Mouse (Mus musculus): ENCODE results near the gene Ppp1r12b.

Ppp1r12b gene

DNA sequence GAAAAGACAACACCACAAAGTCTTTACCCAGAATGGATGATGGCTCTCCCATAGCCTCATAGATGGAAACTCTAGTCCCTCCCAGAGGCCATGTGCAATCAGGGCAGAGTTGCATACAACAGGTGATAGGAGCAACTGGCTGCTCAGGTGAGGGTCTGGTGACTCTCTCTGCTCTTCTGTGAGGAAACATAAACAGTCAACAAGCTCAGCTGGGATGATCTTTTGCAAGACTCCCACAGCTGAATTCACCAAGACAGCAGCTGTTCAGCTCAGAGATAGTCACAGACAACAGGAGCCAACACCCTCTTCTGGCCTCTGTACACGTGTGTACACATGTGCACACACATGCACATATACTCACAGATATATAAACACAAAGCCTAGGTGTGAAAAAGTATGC is 17.5 kb downstream of the Ppp1r12b start:
- DNase-seq: no peak

DNA sequence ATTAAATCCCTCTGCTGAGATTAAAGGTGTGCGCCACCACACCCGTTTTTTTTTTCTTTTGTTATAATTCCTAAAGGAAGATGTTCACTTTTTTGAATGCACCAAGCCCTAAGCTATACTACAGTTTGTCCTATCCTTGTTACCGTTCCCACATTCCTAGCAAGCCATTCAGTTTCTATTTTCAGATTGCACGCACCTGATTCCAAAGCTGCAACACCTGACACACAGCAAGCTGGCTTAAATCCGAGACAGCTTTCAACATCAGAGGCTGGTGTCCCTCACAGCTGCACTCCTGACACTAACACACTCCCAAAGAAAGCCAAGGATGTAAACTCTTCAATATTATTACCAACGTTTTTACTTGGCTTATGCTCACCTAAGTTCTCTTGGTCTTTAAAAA is 19.4 kb downstream of the Ppp1r12b start:
- no peak for DNase-seq

DNA sequence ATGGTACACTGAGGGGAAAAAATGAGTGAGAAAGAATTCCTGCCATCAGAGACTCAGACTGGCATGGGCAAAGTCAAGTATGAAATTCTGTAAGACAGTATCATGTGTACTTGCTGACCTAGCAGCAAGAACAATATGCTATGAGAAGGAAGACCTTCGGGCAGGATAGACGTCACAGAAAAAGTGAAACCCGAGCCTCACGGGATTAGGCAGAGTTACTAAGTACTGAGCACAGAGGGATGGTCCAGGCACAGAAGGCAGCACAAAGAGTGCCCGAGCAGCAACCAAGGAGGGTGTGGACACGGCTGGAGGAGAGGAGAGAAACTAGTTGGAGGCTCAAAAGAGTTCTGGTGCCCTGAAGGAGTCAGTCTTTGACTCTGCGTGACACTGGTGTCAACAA is 23.3 kb downstream of the Ppp1r12b start:
- DNase-seq: no peak

DNA sequence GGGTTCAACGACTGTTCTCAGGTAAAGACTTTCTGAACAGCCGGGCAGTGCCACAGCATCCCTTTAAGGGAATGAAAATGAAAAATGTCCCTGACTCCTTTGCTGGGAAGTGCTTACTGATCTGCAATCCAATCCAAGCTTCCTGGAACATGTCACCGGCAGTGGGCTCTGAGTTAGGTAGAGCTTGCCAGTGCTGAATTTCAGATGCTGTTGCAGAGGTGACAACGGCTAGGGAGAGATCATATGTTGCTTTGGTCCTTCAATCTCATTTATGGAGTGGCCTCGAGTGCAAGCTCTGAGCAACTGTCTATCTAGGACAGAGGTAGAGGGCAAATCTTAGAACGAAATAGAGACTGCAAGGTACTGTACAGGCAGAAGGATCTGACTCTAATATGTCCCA is 36.7 kb downstream of the Ppp1r12b start:
- no peak for DNase-seq

DNA sequence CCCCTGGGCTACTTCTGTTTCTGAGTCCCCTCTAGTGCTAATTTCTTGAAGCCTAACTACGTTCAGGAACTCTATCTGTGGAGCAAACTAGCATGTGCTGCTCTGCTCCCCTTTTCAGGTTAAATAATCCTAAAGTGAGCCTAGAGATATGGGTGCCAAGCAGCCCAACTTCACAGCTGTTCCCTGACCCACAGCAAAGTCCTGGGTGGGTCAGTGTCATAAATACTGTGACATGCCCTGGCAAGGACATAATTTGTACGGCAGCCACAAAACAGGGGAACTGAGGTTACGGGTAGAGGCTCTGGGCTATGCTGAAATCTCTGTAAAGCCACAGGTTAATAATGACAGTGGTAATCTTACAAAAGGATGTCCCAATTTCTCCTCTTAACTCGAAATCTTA is 40.3 kb downstream of the Ppp1r12b start:
- DNase-seq: no peak

DNA sequence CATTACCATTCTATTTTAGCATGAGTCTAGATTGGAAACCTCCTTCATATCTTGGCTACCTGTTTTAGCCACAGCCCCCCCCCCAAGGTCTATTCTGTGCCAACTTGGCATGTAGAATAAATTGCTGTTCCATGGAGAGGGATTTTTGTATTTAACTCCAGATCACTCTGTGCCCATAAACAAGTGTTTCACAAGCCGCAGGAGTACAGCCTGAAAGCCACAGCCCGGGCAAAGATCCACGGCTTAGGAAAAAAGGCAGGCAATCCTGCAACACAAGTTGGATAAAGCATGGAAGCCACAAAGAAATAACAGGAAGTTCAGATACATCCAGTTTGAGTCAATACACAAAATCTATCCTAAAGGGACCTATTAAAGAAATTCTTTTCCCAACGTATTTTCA is 42.2 kb downstream of the Ppp1r12b start:
- peak; percentile 40 to 66 for DNase-seq

DNA sequence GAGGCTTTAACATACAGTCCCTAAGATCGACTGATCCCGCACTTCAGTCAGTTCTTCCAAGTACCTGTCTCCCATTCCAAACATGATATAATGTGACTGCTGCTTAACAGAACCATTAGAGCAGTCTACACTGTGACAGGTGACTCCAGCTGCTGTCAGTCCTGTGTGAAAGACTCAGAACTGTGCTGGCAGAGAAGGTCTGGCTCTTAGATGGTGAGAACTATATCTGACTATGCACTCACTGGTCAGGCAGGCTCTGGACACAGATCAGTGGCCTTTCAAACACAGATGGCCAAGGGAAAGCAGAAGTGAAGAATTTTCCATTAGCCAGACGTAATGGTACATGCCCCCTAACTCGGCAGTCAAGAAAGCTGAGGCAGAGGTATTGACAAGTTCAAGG is 43.9 kb downstream of the Ppp1r12b start:
- DNase-seq: no peak

DNA sequence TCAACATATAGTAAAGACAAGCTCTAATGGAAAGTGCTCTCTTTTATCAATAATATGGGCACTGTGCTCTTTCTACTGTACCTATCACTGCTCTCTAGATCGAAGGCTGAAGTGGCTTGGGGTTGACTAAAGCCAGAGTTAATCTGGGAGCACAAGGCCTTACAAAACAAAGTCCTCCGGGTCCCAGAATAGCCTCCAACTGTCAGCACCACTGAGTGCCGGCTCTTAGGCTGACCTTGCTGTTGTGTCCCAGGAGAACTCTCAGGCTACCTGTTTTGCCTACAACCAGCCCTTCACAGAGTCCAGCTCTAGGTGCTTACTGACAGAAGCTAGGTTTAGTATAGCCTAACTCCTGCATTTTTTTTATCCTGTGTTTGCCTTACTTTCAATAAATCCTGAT is 45.7 kb downstream of the Ppp1r12b start:
- DNase-seq: no peak

DNA sequence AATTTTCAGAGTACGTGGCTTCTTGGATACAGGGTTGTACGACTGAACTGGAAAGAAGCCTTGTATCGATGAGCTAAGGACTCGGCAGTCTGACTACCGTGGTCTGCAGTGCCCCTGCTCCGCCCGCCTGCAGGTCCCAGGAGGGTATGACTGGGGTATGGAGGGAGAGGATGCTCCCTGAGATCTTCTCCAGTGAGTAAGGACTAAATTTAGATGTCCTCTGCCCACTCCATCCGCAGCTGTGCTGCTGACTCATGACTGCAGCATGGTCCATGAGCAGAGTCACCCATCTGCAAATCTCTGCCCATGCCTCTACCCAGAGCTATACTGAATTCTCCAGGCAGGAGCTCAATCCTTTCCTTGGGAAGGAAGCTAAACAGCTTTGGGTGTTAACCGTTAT is 46.3 kb downstream of the Ppp1r12b start:
- peak; percentile 20 to 21 for DNase-seq

DNA sequence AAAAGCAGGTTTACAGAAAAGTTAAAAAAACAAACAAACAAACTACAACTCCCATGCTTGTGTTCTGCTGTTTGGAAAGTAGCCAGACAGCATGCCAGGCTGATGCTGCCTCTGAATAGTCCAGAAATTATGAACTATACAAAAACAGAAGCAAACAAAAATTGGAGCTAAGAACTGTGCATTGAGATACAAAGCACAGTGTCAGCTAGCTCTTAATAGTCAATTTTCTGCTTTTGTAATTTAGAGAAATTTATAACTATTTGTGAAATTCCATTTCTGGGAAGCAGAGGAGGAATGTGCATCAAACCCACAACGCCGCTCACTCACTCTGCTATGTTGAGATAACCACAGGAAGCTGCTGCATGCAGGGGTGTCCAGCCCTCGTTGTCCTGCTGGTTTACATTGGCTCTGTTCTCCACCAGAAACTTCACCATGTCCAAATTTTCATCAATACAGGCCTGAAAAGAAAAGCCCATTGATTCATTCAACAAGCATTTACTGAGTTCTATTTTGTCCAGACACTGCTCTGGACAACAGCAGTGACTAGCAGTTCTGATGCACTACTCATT is 53.6 kb downstream of the Ppp1r12b start:
- DNase-seq: no peak

DNA sequence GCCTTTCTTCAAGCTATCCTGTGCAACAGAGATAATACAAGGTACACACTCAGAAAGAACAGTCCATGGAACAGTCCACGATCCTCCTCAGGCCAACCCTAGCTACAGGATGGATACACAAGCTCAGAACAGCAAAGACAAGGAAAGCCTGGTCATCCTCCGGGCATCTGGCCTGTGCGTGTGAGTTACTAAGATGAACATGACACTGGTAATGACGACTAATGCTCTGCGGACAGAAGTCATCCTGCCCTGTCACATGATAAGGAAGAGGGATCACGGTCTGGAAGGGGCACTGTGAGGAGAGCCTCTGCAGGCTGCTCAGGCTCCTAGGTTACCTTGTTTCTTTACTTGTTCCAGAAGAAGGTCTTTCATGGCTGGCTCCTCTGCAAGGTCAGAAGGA is 59.7 kb downstream of the Ppp1r12b start:
- DNase-seq: no peak

DNA sequence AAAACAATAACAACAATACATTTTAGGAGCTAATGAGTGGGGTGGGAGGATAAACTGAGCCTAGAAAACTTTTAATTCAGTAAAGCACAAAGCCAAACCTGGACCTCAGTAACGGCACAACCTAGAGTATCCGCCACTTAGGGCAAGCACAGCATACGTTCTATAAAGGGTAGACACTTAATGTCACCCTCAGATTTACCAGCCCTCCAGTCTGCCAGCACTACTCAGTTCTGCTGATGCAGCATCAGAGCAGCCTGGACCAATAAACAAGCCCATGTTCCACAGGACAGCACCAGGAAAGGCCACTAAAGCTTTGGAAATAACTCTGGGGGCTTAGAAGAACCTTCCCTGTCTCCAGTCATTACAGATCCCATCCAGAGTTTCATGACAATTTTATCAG is 60.9 kb downstream of the Ppp1r12b start:
- DNase-seq: no peak

DNA sequence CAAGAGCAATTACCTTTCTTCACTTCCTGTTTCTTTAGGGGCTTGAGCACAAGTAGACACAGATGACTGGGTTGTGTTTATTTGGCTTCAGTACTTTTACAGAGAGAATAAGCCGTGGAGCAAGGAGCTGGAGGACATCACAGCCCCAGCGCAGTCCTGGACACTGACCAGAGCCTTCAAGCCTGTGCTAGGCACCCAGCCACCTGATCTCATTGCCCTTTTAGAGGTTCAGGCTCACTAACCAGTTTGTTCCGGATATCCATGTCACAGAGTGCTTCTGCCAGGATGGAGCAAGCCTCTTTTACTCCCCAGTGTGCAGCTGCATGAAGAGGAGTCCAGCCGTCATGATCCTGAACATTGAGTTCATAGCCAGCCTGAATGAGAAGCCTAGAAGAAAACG is 63.8 kb downstream of the Ppp1r12b start:
- no peak for DNase-seq

DNA sequence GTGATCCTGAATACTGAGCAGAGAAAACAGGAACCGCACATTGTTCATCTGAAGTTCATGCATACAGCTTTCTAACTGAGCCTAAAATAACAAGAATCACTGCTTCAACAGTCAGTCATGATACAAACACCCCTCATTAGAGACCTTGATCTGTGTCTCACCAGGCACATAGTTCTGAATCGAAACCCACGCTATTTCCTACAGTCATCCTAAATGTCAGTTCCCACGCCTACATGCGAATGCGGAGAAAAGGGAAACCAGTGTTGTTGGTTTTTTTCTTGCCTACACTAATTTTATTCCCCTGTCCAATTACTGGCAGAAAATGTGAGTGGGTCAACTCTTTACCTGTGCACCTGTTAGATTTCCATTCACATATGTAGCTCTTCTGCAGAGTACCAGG is 66.1 kb downstream of the Ppp1r12b start:
- no peak for DNase-seq

DNA sequence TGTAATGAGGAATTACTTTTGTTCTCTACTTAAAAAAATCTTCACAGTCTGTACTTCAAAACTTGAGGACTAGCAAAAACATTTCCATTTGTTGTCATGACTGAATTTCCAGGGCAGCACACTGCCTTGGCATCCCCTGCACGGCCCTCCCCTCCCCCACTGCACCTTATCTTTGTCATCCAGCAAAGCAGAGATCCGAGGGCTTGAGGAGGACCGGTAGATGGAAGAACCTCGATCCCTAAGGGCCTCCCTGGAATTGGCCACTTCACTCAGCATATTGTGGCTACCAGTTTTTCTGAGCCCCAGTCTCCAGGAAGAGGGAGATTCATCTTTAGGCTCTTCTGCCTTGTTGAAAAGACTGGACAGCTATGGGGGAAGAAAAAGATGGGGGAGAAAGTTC is 79.9 kb downstream of the Ppp1r12b start:
- DNase-seq: no peak

DNA sequence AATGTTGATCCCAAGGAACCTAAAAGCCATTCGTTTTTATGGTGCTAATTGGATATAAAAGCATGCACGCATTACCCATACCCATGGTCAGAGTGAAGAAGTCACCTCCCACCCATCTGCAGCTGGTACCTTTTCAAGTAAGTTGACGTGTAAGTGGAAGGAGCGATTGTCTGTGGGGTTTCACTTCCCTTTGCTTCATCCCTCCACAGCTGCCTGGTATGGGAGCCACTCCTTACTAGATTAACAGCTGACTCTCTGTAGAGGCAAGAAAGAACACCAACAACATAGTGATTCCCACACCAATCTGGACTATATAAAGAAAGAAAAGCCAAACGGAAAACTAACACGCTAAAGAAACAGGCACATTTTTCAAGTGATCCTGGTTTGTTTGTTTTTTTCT is 83.1 kb downstream of the Ppp1r12b start:
- no peak for DNase-seq

DNA sequence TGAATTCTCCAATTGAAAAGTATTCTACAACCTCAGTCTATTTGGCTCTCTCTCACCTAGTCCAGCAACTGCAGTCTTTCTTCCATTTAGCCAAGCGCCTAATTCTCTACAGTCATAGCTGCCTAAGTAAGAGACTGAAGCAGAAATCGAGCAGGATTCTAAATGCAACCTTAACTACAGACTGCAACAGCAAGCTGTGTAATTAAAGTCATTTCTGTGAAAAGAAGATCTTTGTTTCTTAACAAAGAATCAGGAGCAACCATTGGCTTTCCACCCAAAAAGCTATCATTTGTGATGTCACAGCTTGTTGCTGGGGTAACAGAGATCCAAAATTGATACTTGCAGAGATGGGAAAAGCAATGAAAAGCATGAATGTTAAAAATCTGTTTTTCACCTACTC is 89.3 kb downstream of the Ppp1r12b start:
- DNase-seq: no peak

DNA sequence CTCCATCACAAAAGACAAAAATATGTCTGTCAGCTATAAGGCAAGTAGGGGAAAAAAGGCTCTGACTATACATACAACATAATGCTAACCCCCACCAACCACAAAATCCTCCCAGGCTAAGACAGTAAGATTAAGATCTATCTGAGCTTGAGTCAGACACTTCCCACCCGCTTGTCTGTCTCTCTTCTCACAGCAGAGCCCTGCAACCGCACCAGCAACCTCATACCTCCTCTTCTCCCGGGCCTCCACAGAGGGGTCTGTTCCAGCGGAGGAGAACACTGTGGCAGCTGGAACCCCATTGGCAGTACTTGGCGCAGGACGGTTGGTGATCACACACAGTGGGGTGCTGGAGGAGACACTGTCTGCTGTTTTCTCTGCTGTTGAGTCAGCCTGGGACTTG is 90.2 kb downstream of the Ppp1r12b start:
- DNase-seq: no peak

DNA sequence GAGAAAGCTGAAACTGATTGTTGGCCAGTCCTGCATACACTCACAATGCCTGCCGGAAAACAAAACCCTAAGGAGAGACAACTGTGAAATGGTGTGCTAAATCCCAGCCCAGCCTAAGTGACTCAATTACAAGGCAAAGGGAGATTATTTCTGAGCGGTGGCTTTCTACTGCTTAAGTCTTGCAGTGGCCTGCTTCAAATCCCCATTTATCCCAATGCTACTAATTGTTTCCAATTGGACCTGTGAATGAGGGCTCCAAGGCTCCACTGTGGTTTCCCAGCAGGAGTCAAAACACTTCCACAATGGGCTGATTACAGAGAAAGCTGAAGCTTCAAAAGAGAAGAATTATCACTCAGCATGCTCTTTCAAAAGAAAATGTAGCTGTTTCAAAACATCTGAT is 95.2 kb downstream of the Ppp1r12b start:
- DNase-seq: no peak

DNA sequence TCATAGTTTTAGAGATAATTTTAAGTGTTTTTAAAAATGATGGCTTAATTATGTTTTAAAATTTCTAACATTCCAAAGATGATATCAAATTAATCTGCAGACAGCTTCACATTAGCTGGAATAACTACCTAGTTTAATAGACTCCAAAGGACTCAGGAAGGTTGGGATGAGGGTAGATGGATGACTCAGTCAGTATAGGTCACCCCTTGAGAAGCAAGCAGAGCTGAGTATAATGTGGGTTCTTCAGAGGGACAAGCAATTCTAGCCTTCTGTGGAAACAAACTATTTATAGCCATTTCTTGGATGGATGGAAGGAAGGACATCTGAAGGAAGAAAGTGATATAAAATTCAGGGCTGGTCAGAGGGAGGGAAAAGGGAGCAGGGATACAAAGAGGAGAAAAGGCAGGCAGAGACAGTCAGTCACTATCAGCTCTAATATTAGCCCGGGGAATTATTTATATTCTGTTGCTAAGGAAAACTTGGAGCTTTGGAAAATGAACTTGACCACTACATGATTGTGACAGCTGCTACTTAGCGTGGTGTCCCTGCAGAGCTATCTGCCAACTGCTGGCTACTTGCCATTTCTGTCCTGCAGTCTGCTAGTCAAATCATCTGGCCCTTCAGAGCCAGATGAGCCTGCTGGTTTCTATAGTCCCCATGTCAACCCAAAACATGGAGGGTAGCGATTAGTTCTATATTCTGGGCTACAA is 97.2 kb downstream of the Ppp1r12b start:
- DNase-seq: peak; percentile 55 to 77

DNA sequence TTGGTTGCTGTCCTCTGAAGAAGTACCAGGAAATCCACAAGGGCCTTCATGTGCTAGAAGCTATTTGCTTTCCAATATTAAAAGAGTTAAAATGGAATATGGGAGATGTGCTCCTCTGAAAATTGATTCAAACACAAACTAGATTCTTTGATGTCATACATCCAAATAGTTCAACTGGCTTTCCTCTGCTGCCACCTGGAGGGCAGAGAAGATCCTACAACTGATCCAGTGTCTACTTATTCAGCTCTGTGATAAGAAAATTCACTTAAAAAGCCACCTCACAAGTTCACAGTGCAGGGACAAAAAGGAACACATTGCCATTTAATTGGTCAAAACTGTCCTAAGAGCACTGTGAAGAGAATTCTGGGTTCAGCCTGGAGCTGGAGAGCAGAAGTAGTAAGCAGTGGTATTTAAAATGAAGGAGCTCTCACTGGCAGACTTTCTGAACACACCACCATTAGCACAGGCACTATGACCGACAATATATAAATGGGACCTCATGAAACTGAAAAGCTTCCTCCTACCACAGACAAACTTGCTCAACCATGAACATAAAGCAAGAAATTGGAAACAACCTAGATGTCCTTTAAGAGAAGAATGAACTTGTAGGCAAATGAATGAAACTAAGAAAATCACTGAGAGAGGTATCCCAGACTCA is 101.3 kb downstream of the Ppp1r12b start:
- peak; percentile 88 to 93 for DNase-seq

DNA sequence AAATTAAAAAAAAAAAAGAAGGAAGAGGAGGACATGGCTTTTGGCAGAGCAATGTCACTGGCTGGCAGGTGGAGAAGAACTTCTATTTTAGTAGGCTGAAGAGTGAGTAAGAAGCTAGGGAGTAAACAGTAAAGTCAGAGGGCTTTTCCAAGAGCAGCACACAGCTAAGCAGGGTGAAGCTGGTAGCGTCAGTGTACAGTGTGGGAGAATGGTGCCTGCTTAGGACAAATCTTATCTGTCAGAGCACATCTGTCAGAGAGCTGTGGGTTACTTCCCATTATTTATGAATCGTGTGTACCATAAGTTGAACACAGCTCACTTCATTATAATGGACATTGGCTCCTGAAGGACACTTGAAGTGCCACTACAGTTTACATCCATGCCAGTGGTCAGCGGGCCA is 102.9 kb downstream of the Ppp1r12b start:
- DNase-seq: no peak

DNA sequence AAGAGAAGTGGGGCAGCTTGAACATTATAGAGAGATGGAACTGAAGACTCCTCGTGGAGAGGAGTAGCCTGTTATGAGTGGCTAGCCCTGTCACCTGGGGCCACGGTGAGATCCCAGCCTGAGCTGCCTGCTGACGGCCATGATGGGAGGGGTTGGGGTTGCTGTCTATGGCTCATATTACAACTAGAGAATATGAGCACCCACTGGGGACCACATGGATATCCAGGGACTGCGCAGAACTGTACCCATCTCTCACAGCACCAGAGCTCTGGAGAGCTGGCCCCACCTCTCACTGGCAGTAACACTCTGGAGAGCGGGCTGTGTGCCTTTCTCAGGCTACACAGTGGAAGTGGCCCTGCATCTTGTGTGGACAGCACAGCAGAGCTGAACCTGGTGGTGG is 104.5 kb downstream of the Ppp1r12b start:
- DNase-seq: peak in 1 of 2 experiments; percentile 27

DNA sequence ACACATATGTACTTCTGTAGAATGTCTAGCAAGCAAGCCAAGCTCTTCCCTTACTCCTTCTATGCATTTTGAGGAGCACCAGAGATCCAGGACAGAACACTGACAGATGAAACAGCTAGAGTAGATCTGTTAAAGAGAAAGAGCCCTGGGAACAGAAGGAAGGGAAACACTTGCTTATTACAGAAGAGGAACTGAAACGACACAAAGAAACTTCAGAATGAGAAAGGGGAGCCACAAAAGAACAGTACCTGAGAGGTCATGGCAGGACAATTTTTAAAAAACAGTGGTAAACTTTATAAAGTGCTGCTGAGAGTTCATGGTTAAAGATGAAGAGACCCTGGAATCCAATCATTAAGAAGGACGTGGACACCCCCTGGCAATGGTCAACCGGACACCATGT is 105.4 kb downstream of the Ppp1r12b start:
- no peak for DNase-seq

DNA sequence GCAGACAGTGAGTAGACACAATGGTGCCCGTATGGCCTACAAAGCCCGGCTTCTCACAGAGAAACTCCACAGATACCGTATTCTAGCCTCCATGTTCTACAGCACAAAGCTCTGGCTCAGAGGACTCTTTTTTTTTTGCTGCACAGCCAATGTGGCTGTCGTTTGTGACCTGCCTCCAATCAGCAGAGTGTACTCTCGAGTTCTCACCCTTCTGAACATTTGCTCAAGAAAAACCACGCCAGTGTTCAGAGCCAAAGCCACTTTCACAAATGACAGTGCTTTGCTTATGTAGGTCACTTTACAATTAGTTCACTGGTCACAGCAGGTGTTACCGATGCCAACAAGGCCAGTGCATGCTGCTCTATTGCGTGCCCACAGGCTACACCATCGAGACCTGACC is 107.9 kb downstream of the Ppp1r12b start:
- peak; percentile 83 to 89 for DNase-seq
